Comparison of ENCODE assay signal across 9 mouse cellular contexts in the genomic region with DNA sequence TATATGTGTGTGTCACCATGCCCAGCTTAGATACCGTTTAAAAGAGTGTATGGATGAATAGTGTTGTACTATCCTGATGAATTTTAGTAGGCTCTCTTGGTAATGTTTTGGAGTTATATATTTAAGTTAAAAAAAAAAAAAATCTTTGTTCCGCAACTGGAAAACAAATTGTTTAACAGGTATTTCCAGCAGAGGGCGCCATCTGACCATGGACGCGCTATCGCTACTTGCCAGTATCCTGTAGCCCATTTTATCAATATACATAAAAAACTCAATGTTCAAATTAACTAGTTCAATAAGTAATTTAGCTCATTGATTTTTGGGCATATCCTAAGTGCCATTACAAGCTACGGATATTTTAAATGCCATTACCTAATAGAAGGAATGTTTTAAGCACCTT. TPM values are rescaled to one million over a fixed set of nuclear protein-coding genes. Genes with fewer than 3 reads are reported as not detected.
DNase-seq lines count a peak whose midpoint lies in the region; ATAC-seq and TF ChIP-seq lines count a peak whose summit lies in the region.
"Had no signal": no experiment of that assay in that cellular context is flagged by ENCODE, and none has a peak within 500 bp of the region (broad histone marks: within the 10 kb centered on the region; RNA-seq: fewer than 3 reads in every experiment).

No protein-coding gene starts in this region.

- H3K4me1 ChIP-seq in cerebellum, adult 2 months (ENCODE audit: control insufficient read depth, insufficient read depth, low read length) = no peaks in the 10 kb centered on the region
- no peaks in the 10 kb centered on the region for H3K4me1 ChIP-seq in liver, adult 2 months (ENCODE audit: control insufficient read depth, insufficient read depth, low read length)
- H3K4me1 ChIP-seq in liver, embryonic 12.5 days = no peaks in the 10 kb centered on the region
- H3K4me1 ChIP-seq: stomach, embryonic 15.5 days had no signal

- peak; percentile 82 for TF ChIP-seq CTCF in cerebellum, adult 2 months (IDR thresholded peaks at IDR 0.05; ENCODE audit: borderline replicate concordance, insufficient read depth, low read depth, low read length)
- peak; percentile 69 for TF ChIP-seq CTCF in liver, adult 2 months (IDR thresholded peaks at IDR 0.05; ENCODE audit: low read depth, low read length)

- intact Hi-C loops in left cerebral cortex, postnatal 25 days (cut with DNase I) = loop anchor here (5.0 to 10.0 kb wide), 2 partner anchors 209 to 352 kb away; no protein-coding TSS in a partner anchor

- H3K9me3 ChIP-seq in liver, embryonic 12.5 days (replicated peaks) = no peaks in the 10 kb centered on the region
- H3K9me3 ChIP-seq: stomach, embryonic 15.5 days had no signal

- H3K27ac ChIP-seq in cerebellum, adult 2 months (ENCODE audit: insufficient read depth, low read length) = no peak overlapping the region
- no peak overlapping the region for H3K27ac ChIP-seq in liver, adult 2 months (replicated peaks; ENCODE audit: insufficient read depth, low read depth, low read length)
- no peak overlapping the region for H3K27ac ChIP-seq in liver, embryonic 12.5 days
- H3K27ac ChIP-seq: stomach, embryonic 15.5 days had no signal

- WGBS in cerebellum, adult 2 months = 5% methylated on average over 7 of the region's 7 CpGs
- 3% methylated on average over 7 of the region's 7 CpGs for WGBS in liver, adult 2 months
- 3% methylated on average over 7 of the region's 7 CpGs for WGBS in liver, embryonic 12.5 days (ENCODE audit: insufficient replicate concordance)

- no peak for ATAC-seq in liver, embryonic 12.5 days

- no peak overlapping the region for H3K9ac ChIP-seq in liver, adult 2 months (ENCODE audit: low read depth, low read length)
- no peak overlapping the region for H3K9ac ChIP-seq in liver, embryonic 12.5 days
- H3K9ac ChIP-seq: stomach, embryonic 15.5 days had no signal

- no peak overlapping the region for H3K4me2 ChIP-seq in liver, embryonic 12.5 days
- H3K4me2 ChIP-seq: stomach, embryonic 15.5 days had no signal

- H3K4me3 ChIP-seq in cerebellum, adult 2 months (replicated peaks; ENCODE audit: insufficient read depth, low read depth, low read length) = no peak overlapping the region
- no peak overlapping the region for H3K4me3 ChIP-seq in liver, adult 2 months (ENCODE audit: insufficient read depth, low read depth, low read length)
- H3K4me3 ChIP-seq in liver, embryonic 12.5 days = no peak overlapping the region
- H3K4me3 ChIP-seq: stomach, embryonic 15.5 days had no signal

- DNase-seq in cerebellum, adult 2 months = peak; percentile 29 to 51
- no peak for DNase-seq in cerebellum, adult 11-12 months
- DNase-seq in liver, adult 2 months (ENCODE audit: extremely low read depth, low read depth, low spot score) = peak; percentile 51
- DNase-seq in adrenal gland, postnatal 25 days = peak; percentile 69
- peak; percentile 52 to 74 for DNase-seq in frontal cortex, postnatal 36 days (ENCODE audit: low spot score in 2 of 2)
- peak; percentile 60 to 66 for DNase-seq in left cerebral cortex, postnatal 25 days (ENCODE audit: low spot score in 2 of 2)
- DNase-seq in retina, postnatal 1 day = peak; percentile 77

- H3K79me2 ChIP-seq in liver, adult 2 months (ENCODE audit: control insufficient read depth, insufficient read depth, low read length) = no peaks in the 10 kb centered on the region

- H3K27me3 ChIP-seq in cerebellum, adult 2 months (ENCODE audit: control insufficient read depth, insufficient read depth, low read length) = no peaks in the 10 kb centered on the region; the same call in 1 of the 2 replicates
- H3K27me3 ChIP-seq in liver, adult 2 months (ENCODE audit: control insufficient read depth, insufficient read depth, low read length) = 0 out of 2 replicates have a peak, but pooled peaks cover 3% of the 10 kb centered on the region
- peaks cover 22% of the 10 kb centered on the region; the same call in 1 of the 2 replicates for H3K27me3 ChIP-seq in liver, embryonic 12.5 days (replicated peaks)
- H3K27me3 ChIP-seq: stomach, embryonic 15.5 days had no signal

- no peak for TF ChIP-seq POLR2A in cerebellum, adult 2 months (IDR thresholded peaks at IDR 0.05; ENCODE audit: borderline replicate concordance, insufficient read depth, low read length)
- no peak for TF ChIP-seq POLR2A in liver, adult 2 months (IDR thresholded peaks at IDR 0.05; ENCODE audit: extremely low read depth, insufficient read depth, low read length)

- no peaks in the 10 kb centered on the region for H3K36me3 ChIP-seq in liver, adult 2 months (ENCODE audit: control insufficient read depth, insufficient read depth, low read length)
- no peaks in the 10 kb centered on the region for H3K36me3 ChIP-seq in liver, embryonic 12.5 days
- H3K36me3 ChIP-seq: stomach, embryonic 15.5 days had no signal

RNA-seq across cellular contexts. Expression of a gene that starts 14.8 kb away (rescaled TPM):
- 108 and 116 TPM in 2 replicates for polyA plus RNA-seq in cerebellum, adult 2 months (2012; rRNA removed)
- total RNA-seq in liver, adult 2 months (2014; rRNA removed) = 26.6 and 32.7 TPM in 2 replicates
- polyA plus RNA-seq in liver, adult 2 months (2012; rRNA removed) = 48.6 and 49.9 TPM in 2 replicates
- 248 and 257 TPM in 2 replicates for polyA plus RNA-seq in liver, embryonic 12.5 days (2016; fragmentation: Nextera tagmentation; extraction: Ambion mirVana)
- 109 and 131 TPM in 2 replicates for total RNA-seq in adrenal gland, postnatal 25 days (2021)
- 100 to 1,000 TPM; 107 TPM for total RNA-seq in left cerebral cortex, postnatal 25 days (2021)
